Mouse (Mus musculus): ENCODE measurements around the gene Fsd1l. TPM values are rescaled to one million over a fixed set of nuclear protein-coding genes. Genes with fewer than 3 reads are reported as not detected.

Gene Fsd1l
- polyA plus RNA-seq, 1 experiment from 2014 or later: 43.4 TPM

GRCm38 (mm10) chr4:53596063-53596895 is 35.0 kb upstream of the Fsd1l start:
- WGBS: 49% methylated on average over 15 of the region's 15 CpGs

GRCm38 (mm10) chr4:53600462-53600861 is 30.8 kb upstream of the Fsd1l start:
- peak; percentile 17; the same call in 1 of the 2 replicates for ATAC-seq
- Histone ChIP-seq H3K27ac (no peak overlapping the region), H3K9me3 (no peaks in the 10 kb centered on the region), H3K4me1 (replicated peaks) (peaks cover 5% of the 10 kb centered on the region; the same call in 1 of the 2 replicates), H3K27me3 (no peaks in the 10 kb centered on the region), H3K4me3 (replicated peaks) (no peak overlapping the region), H3K4me2 (replicated peaks) (no peak overlapping the region), H3K36me3 (no peaks in the 10 kb centered on the region), H3K9ac (replicated peaks) (no peak overlapping the region)
- 41% methylated on average over 6 of the region's 6 CpGs for WGBS

More at GRCm38 (mm10) chr4:53596063-53596895, 35.0 kb upstream of the Fsd1l start:
- Histone ChIP-seq H3K27me3 (no peaks in the 10 kb centered on the region), H3K36me3 (no peaks in the 10 kb centered on the region), H3K27ac (no peak overlapping the region), H3K9me3 (no peaks in the 10 kb centered on the region), H3K4me2 (replicated peaks) (no peak overlapping the region), H3K4me3 (replicated peaks) (no peak overlapping the region), H3K4me1 (replicated peaks) (peaks cover 11% of the 10 kb centered on the region; the same call in 1 of the 2 replicates), H3K9ac (replicated peaks) (no peak overlapping the region)
- no peak for ATAC-seq

- Histone ChIP-seq H3K4me2 (replicated peaks) (no peak overlapping the region), H3K4me3 (replicated peaks) (no peak overlapping the region), H3K9me3 (no peaks in the 10 kb centered on the region), H3K36me3 (no peaks in the 10 kb centered on the region), H3K9ac (replicated peaks) (no peak overlapping the region), H3K27me3 (no peaks in the 10 kb centered on the region), H3K27ac (no peak overlapping the region), H3K4me1 (replicated peaks) (no peaks in the 10 kb centered on the region)
- no peak for ATAC-seq
- WGBS: 90% methylated on average over 5 of the region's 5 CpGs
Observed at GRCm38 (mm10) chr4:53614576-53615225, 16.6 kb upstream of the Fsd1l start.

- H3K27ac ChIP-seq: no peak overlapping the region
- H3K27me3 ChIP-seq: no peaks in the 10 kb centered on the region
- no peaks in the 10 kb centered on the region for H3K36me3 ChIP-seq
- no peaks in the 10 kb centered on the region for H3K4me1 ChIP-seq (replicated peaks)
- H3K4me3 ChIP-seq (replicated peaks): no peak overlapping the region
- H3K9me3 ChIP-seq: no peaks in the 10 kb centered on the region
- no peak overlapping the region for H3K4me2 ChIP-seq (replicated peaks)
- WGBS: 33% methylated on average over 3 of the region's 3 CpGs
- H3K9ac ChIP-seq (replicated peaks): no peak overlapping the region
- ATAC-seq: no peak
Observed at GRCm38 (mm10) chr4:53617968-53618367, 13.3 kb upstream of the Fsd1l start.

GRCm38 (mm10) chr4:53620104-53620503 is 11.2 kb upstream of the Fsd1l start:
- Histone ChIP-seq H3K4me1 (replicated peaks) (peaks cover 9% of the 10 kb centered on the region), H3K4me3 (replicated peaks) (no peak overlapping the region), H3K27ac (no peak overlapping the region), H3K27me3 (no peaks in the 10 kb centered on the region), H3K9ac (replicated peaks) (no peak overlapping the region), H3K9me3 (no peaks in the 10 kb centered on the region), H3K4me2 (replicated peaks) (no peak overlapping the region), H3K36me3 (no peaks in the 10 kb centered on the region)
- no peak for ATAC-seq
- WGBS: 85% methylated on average over 6 of the region's 6 CpGs

- Histone ChIP-seq H3K9ac (replicated peaks) (no peak overlapping the region), H3K27ac (no peak overlapping the region), H3K4me3 (replicated peaks) (no peak overlapping the region), H3K27me3 (no peaks in the 10 kb centered on the region), H3K36me3 (no peaks in the 10 kb centered on the region), H3K4me2 (replicated peaks) (no peak overlapping the region), H3K4me1 (replicated peaks) (peaks cover 10% of the 10 kb centered on the region), H3K9me3 (no peaks in the 10 kb centered on the region)
- ATAC-seq: no peak
- 84% methylated on average over 6 of the region's 6 CpGs for WGBS
Observed at GRCm38 (mm10) chr4:53621084-53621483, 10.2 kb upstream of the Fsd1l start.

- 87% methylated on average over 5 of the region's 5 CpGs for WGBS
- Histone ChIP-seq H3K9me3 (no peaks in the 10 kb centered on the region), H3K4me1 (replicated peaks) (peaks cover 10% of the 10 kb centered on the region)
Observed at GRCm38 (mm10) chr4:53621490-53621889, 9.8 kb upstream of the Fsd1l start.

GRCm38 (mm10) chr4:53623711-53624110 is 7.6 kb upstream of the Fsd1l start:
- Histone ChIP-seq H3K27me3 (no peaks in the 10 kb centered on the region), H3K9ac (replicated peaks) (no peak overlapping the region), H3K4me2 (replicated peaks) (no peak overlapping the region), H3K4me1 (replicated peaks) (peaks cover 10% of the 10 kb centered on the region), H3K9me3 (no peaks in the 10 kb centered on the region), H3K36me3 (no peaks in the 10 kb centered on the region), H3K27ac (no peak overlapping the region), H3K4me3 (replicated peaks) (no peak overlapping the region)
- WGBS: 79% methylated on average over 1 of the region's 1 CpGs
- no peak for ATAC-seq

More at GRCm38 (mm10) chr4:53621490-53621889, 9.8 kb upstream of the Fsd1l start:
- Histone ChIP-seq H3K27ac (no peak overlapping the region), H3K9ac (replicated peaks) (no peak overlapping the region), H3K27me3 (no peaks in the 10 kb centered on the region), H3K4me3 (replicated peaks) (no peak overlapping the region), H3K36me3 (no peaks in the 10 kb centered on the region), H3K4me2 (replicated peaks) (no peak overlapping the region)
- no peak for ATAC-seq

GRCm38 (mm10) chr4:53624816-53625215 is 6.5 kb upstream of the Fsd1l start:
- 34% methylated on average over 4 of the region's 4 CpGs for WGBS
- H3K36me3 ChIP-seq: no peaks in the 10 kb centered on the region
- peak overlapping the region; percentile 40; the same call in 1 of the 2 replicates for H3K9ac ChIP-seq (replicated peaks)
- no peak overlapping the region for H3K4me2 ChIP-seq (replicated peaks)
- H3K4me1 ChIP-seq (replicated peaks): peaks cover 10% of the 10 kb centered on the region
- H3K4me3 ChIP-seq (replicated peaks): no peak overlapping the region
- 0 out of 2 replicates have a peak overlapping the region, but pooled peaks have one; percentile 11 for H3K27ac ChIP-seq
- H3K9me3 ChIP-seq: no peaks in the 10 kb centered on the region
- ATAC-seq: peak; percentile 75
- H3K27me3 ChIP-seq: no peaks in the 10 kb centered on the region

- no peak overlapping the region for H3K4me2 ChIP-seq (replicated peaks)
- H3K9me3 ChIP-seq: no peaks in the 10 kb centered on the region
- no peak overlapping the region for H3K9ac ChIP-seq (replicated peaks)
- 81% methylated on average over 3 of the region's 3 CpGs for WGBS
- 0 out of 2 replicates have a peak overlapping the region, but pooled peaks have one; percentile 11 for H3K27ac ChIP-seq
- no peaks in the 10 kb centered on the region for H3K27me3 ChIP-seq
- no peak for ATAC-seq
- no peak overlapping the region for H3K4me3 ChIP-seq (replicated peaks)
- H3K4me1 ChIP-seq (replicated peaks): peaks cover 12% of the 10 kb centered on the region
- no peaks in the 10 kb centered on the region for H3K36me3 ChIP-seq
Observed at GRCm38 (mm10) chr4:53625263-53625662, 6.0 kb upstream of the Fsd1l start.

- no peak overlapping the region for H3K9ac ChIP-seq (replicated peaks)
- H3K4me3 ChIP-seq (replicated peaks): no peak overlapping the region
- peaks cover 36% of the 10 kb centered on the region for H3K4me1 ChIP-seq (replicated peaks)
- H3K9me3 ChIP-seq: no peaks in the 10 kb centered on the region
- H3K27ac ChIP-seq: no peak overlapping the region
- H3K27me3 ChIP-seq: no peaks in the 10 kb centered on the region
- H3K4me2 ChIP-seq (replicated peaks): no peak overlapping the region
- WGBS: 68% methylated on average over 4 of the region's 4 CpGs
- H3K36me3 ChIP-seq: no peaks in the 10 kb centered on the region
- ATAC-seq: no peak
Observed at GRCm38 (mm10) chr4:53628924-53629323, 2.3 kb upstream of the Fsd1l start.

- peak overlapping the region; percentile 73 for H3K9ac ChIP-seq (replicated peaks)
- H3K36me3 ChIP-seq: no peaks in the 10 kb centered on the region
- peak overlapping the region; percentile 93 for H3K27ac ChIP-seq
- no peaks in the 10 kb centered on the region for H3K9me3 ChIP-seq
- 7% methylated on average over 12 of the region's 12 CpGs for WGBS
- no peaks in the 10 kb centered on the region for H3K27me3 ChIP-seq
- H3K4me3 ChIP-seq (replicated peaks): peak overlapping the region; percentile 82
- peak overlapping the region; percentile 62 for H3K4me2 ChIP-seq (replicated peaks)
- H3K4me1 ChIP-seq (replicated peaks): peaks cover 44% of the 10 kb centered on the region
- ATAC-seq: peak; percentile 80
Observed at GRCm38 (mm10) chr4:53630963-53631315, 332 bp upstream of the Fsd1l start.

Measured in midbrain, embryonic 13.5 days (tissue).